Mouse (Mus musculus) heart, embryonic 15.5 days (tissue): ENCODE data around the gene Eif1b. TPM values are rescaled to one million over a fixed set of nuclear protein-coding genes. Genes with fewer than 3 reads are reported as not detected.
"Not testable (repeated sequence)": the region's sequence is repeated elsewhere in the genome, so short reads cannot be mapped to it uniquely, and the experiment has no call there.

Source experiments
- ATAC-seq: fragments of 200-750 bp; cut with Nextera tagmentation; replicated peaks from 2 replicates; pipeline ENCODE4 v1.8.0; 2017; ENCODE audit warnings: low read depth, moderate TSS enrichment; ENCODE audit not compliant: insufficient number of reproducible peaks, insufficient read depth, low FRiP score
- H3K27ac ChIP-seq: fragments of 300-500 bp; sonication (generic); 2 replicates; pipeline ENCODE4 v1.5.1; 2015; ENCODE audit warnings: mild to moderate bottlenecking, inconsistent platforms
- H3K27me3 ChIP-seq: fragments of 300-500 bp; sonication (generic); 2 replicates; pipeline ENCODE4 v1.6.1; 2015; ENCODE audit warnings: inconsistent platforms
- H3K36me3 ChIP-seq: fragments of 300-500 bp; sonication (generic); 2 replicates; pipeline ENCODE4 v1.6.1; 2015; ENCODE audit warnings: mild to moderate bottlenecking, inconsistent platforms
- H3K4me1 ChIP-seq: fragments of 300-500 bp; sonication (generic); replicated peaks from 2 replicates; pipeline ENCODE4 v1.6.1; 2015; ENCODE audit warnings: inconsistent platforms
- H3K4me2 ChIP-seq: fragments of 300-500 bp; sonication (generic); 2 replicates; pipeline ENCODE4 v1.6.1; 2015; ENCODE audit warnings: inconsistent platforms, mild to moderate bottlenecking, moderate library complexity
- H3K4me3 ChIP-seq: fragments of 300-500 bp; sonication (generic); 2 replicates; pipeline ENCODE4 v1.5.1; 2015; ENCODE audit warnings: mild to moderate bottlenecking, inconsistent platforms
- H3K9ac ChIP-seq: fragments of 300-500 bp; sonication (generic); 2 replicates; pipeline ENCODE4 v1.6.1; 2015; ENCODE audit warnings: mild to moderate bottlenecking, inconsistent platforms
- H3K9me3 ChIP-seq: fragments of 300-500 bp; sonication (generic); replicated peaks from 2 replicates; pipeline ENCODE4 v1.6.1; 2016; ENCODE audit warnings: inconsistent platforms
- whole genome bisulfite sequencing: fragments of 180-500 bp; shearing (Covaris S2); methylation state at CpG from one replicate; pipeline ENCODE4 v1.1.7; 2015; ENCODE audit warnings: mixed read lengths; 5-methylcytosine and 5-hydroxymethylcytosine counted together
- polyA plus RNA-seq: library from polyadenylated mRNA; unstranded; fragments of >200 nt; fragmentation: Nextera tagmentation; extraction: Ambion mirVana; gene quantifications from 2 replicates; pipeline ENCODE4 v1.2.1, GENCODE M21; 2015

The Eif1b gene
- polyA plus RNA-seq, 1 experiment from 2014 or later = 133 TPM

GRCm38 (mm10) chr9:120527919-120528318 lies 35.9 kb downstream of the Eif1b start:
- no peak overlapping the region for H3K4me3 ChIP-seq
- H3K9ac ChIP-seq = no peak overlapping the region
- no peak overlapping the region for H3K4me2 ChIP-seq
- H3K27ac ChIP-seq = no peak overlapping the region
- no peak for ATAC-seq
- 0 out of 2 replicates have a peak, but pooled peaks cover 4% of the 10 kb centered on the region for H3K27me3 ChIP-seq
- H3K9me3 ChIP-seq = no peaks in the 10 kb centered on the region
- no peaks in the 10 kb centered on the region for H3K4me1 ChIP-seq
- WGBS = 87% methylated on average over 8 of the region's 8 CpGs
- no peaks in the 10 kb centered on the region for H3K36me3 ChIP-seq

- 77% methylated on average over 17 of the region's 17 CpGs for WGBS
Observed at GRCm38 (mm10) chr9:120528815-120529510, 36.9 kb downstream of the Eif1b start.

GRCm38 (mm10) chr9:120530471-120530870 lies 38.4 kb downstream of the Eif1b start:
- Histone ChIP-seq H3K27me3 (0 out of 2 replicates have a peak, but pooled peaks cover 4% of the 10 kb centered on the region), H3K9ac (no peak overlapping the region), H3K9me3 (no peaks in the 10 kb centered on the region), H3K4me1 (no peaks in the 10 kb centered on the region), H3K4me3 (no peak overlapping the region), H3K36me3 (no peaks in the 10 kb centered on the region), H3K27ac (no peak overlapping the region), H3K4me2 (no peak overlapping the region)
- 86% methylated on average over 5 of the region's 5 CpGs for WGBS
- no peak for ATAC-seq

More at GRCm38 (mm10) chr9:120528815-120529510, 36.9 kb downstream of the Eif1b start:
- H3K4me2 ChIP-seq = no peak overlapping the region
- H3K4me3 ChIP-seq = no peak overlapping the region
- ATAC-seq = no peak
- H3K4me1 ChIP-seq = no peaks in the 10 kb centered on the region
- no peaks in the 10 kb centered on the region for H3K36me3 ChIP-seq
- H3K27me3 ChIP-seq = 0 out of 2 replicates have a peak, but pooled peaks cover 4% of the 10 kb centered on the region
- H3K9ac ChIP-seq = no peak overlapping the region
- H3K9me3 ChIP-seq = no peaks in the 10 kb centered on the region
- H3K27ac ChIP-seq = no peak overlapping the region

- 0 out of 2 replicates have a peak, but pooled peaks cover 4% of the 10 kb centered on the region for H3K27me3 ChIP-seq
- H3K4me2 ChIP-seq = no peak overlapping the region
- no peaks in the 10 kb centered on the region for H3K9me3 ChIP-seq
- H3K4me3 ChIP-seq = no peak overlapping the region
- 81% methylated on average over 6 of the region's 6 CpGs for WGBS
- H3K36me3 ChIP-seq = no peaks in the 10 kb centered on the region
- H3K9ac ChIP-seq = no peak overlapping the region
- no peaks in the 10 kb centered on the region for H3K4me1 ChIP-seq
- ATAC-seq = no peak
- H3K27ac ChIP-seq = no peak overlapping the region
Observed at GRCm38 (mm10) chr9:120532062-120532461, 40.0 kb downstream of the Eif1b start.

GRCm38 (mm10) chr9:120532691-120533090 lies 40.7 kb downstream of the Eif1b start:
- Histone ChIP-seq H3K27me3 (0 out of 2 replicates have a peak, but pooled peaks cover 4% of the 10 kb centered on the region), H3K27ac (no peak overlapping the region), H3K4me2 (no peak overlapping the region), H3K4me3 (no peak overlapping the region), H3K36me3 (no peaks in the 10 kb centered on the region), H3K9me3 (no peaks in the 10 kb centered on the region), H3K9ac (no peak overlapping the region), H3K4me1 (no peaks in the 10 kb centered on the region)
- ATAC-seq = no peak
- 73% methylated on average over 6 of the region's 6 CpGs for WGBS

- WGBS = 89% methylated on average over 8 of the region's 8 CpGs
- ATAC-seq, H3K9me3 ChIP-seq, H3K4me3 ChIP-seq, H3K9ac ChIP-seq, H3K4me2 ChIP-seq, H3K36me3 ChIP-seq, H3K27me3 ChIP-seq, H3K4me1 ChIP-seq, H3K27ac ChIP-seq: not testable (repeated sequence)
Observed at GRCm38 (mm10) chr9:120533446-120533950, 41.5 kb downstream of the Eif1b start.

GRCm38 (mm10) chr9:120539662-120540251 lies 47.7 kb downstream of the Eif1b start, which contains the start of gene Entpd3:
Gene Entpd3, plus strand, starts transcription at chr9:120539818.
- Histone ChIP-seq H3K4me2 (peak within 1 kb of the TSS; percentile 91), H3K9me3 (no peaks in the 10 kb centered on the region), H3K4me3 (peak within 1 kb of the TSS; percentile 49), H3K36me3 (no peaks in the 10 kb centered on the region), H3K27ac (no peak within 1 kb of the TSS), H3K4me1 (peaks cover 9% of the 10 kb centered on the region), H3K27me3 (peaks cover 34% of the 10 kb centered on the region), H3K9ac (peak within 1 kb of the TSS; percentile 38)
- no peak for ATAC-seq
- WGBS = 1% methylated on average over 31 of the region's 31 CpGs

GRCm38 (mm10) chr9:120541411-120541810 lies 49.4 kb downstream of the Eif1b start:
- no peak overlapping the region for H3K27ac ChIP-seq
- no peak for ATAC-seq

GRCm38 (mm10) chr9:120542241-120542640 lies 50.2 kb downstream of the Eif1b start:
- ATAC-seq = no peak
- WGBS = 37% methylated on average over 6 of the region's 6 CpGs
- H3K4me2 ChIP-seq = no peak overlapping the region
- H3K9ac ChIP-seq = no peak overlapping the region
- H3K36me3 ChIP-seq = no peaks in the 10 kb centered on the region
- H3K9me3 ChIP-seq = no peaks in the 10 kb centered on the region
- H3K4me3 ChIP-seq = no peak overlapping the region
- no peak overlapping the region for H3K27ac ChIP-seq
- peaks cover 12% of the 10 kb centered on the region for H3K4me1 ChIP-seq
- H3K27me3 ChIP-seq = peaks cover 34% of the 10 kb centered on the region

More at GRCm38 (mm10) chr9:120541411-120541810, 49.4 kb downstream of the Eif1b start:
- H3K27me3 ChIP-seq = peaks cover 34% of the 10 kb centered on the region
- H3K9me3 ChIP-seq = no peaks in the 10 kb centered on the region
- WGBS = 18% methylated on average over 2 of the region's 2 CpGs
- H3K4me3 ChIP-seq = no peak overlapping the region
- no peak overlapping the region for H3K9ac ChIP-seq
- H3K36me3 ChIP-seq = no peaks in the 10 kb centered on the region
- H3K4me2 ChIP-seq = no peak overlapping the region
- peaks cover 9% of the 10 kb centered on the region for H3K4me1 ChIP-seq
